Mouse (Mus musculus) urinary bladder, postnatal 0 days (tissue): ENCODE results near the gene Zswim2. TPM values are rescaled to one million over a fixed set of nuclear protein-coding genes. Genes with fewer than 3 reads are reported as not detected.

Source experiments
- polyA plus RNA-seq: library from polyadenylated mRNA; unstranded; fragments of >200 nt; fragmentation: Nextera tagmentation; extraction: Ambion mirVana; gene quantifications from 2 replicates; pipeline ENCODE4 v1.2.1, GENCODE M21; 2015

Gene Zswim2
- not detected in 2 replicates for polyA plus RNA-seq

DNA sequence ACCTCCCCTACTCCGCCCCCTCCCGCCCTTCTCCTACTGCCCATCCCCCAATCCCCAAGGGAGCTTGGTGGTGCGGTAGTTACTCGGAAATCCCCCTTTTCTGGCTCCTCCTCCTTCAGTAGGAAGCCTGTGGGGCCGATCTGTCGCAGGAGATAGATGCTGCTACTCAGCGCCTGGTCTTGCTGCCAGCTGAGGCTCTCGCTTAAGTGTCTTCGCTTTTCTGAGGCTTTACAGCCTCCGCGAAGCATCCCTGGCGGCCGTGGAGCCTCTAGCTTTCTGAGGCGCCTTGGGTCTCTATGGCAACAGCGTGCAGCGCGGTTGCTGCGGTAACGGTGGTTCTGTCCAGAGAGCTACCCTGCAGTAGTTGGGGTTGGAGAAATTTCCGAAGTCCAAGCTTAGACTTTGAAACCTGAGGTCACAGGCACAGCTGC lies at the start of gene Zswim2:
Gene Zswim2, minus strand, starts transcription at position 298 of the 431 bp plus-strand sequence.

DNA sequence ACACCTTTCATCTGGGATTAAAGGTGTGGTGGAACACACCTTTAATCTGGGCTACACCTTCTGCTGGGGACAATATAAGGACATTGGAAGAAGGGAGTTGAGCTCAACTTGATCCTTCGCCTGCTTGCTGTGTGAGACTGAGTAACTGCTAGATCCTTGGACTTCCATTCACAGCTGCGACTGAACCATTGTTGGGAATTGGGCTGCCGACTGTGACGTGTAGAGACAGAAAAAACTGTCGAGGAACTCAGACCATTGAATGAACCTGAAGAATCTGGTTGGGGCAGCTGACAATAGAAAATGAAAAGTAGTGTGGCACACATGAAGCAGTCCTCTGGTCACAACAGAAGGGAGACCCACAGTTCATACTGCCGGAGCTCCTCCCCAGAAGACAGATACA lies 49.2 kb upstream of the Zswim2 start, which contains the start of gene Gm13691:
Gene Gm13691, plus strand, starts transcription at position 301 of the 400 bp plus-strand sequence.

DNA sequence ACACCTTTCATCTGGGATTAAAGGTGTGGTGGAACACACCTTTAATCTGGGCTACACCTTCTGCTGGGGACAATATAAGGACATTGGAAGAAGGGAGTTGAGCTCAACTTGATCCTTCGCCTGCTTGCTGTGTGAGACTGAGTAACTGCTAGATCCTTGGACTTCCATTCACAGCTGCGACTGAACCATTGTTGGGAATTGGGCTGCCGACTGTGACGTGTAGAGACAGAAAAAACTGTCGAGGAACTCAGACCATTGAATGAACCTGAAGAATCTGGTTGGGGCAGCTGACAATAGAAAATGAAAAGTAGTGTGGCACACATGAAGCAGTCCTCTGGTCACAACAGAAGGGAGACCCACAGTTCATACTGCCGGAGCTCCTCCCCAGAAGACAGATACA lies 43.4 kb upstream of the Zswim2 start, which contains the start of gene Gm13697:
Gene Gm13697, plus strand, starts transcription at position 301 of the 400 bp plus-strand sequence.

DNA sequence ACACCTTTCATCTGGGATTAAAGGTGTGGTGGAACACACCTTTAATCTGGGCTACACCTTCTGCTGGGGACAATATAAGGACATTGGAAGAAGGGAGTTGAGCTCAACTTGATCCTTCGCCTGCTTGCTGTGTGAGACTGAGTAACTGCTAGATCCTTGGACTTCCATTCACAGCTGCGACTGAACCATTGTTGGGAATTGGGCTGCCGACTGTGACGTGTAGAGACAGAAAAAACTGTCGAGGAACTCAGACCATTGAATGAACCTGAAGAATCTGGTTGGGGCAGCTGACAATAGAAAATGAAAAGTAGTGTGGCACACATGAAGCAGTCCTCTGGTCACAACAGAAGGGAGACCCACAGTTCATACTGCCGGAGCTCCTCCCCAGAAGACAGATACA lies 37.6 kb upstream of the Zswim2 start, which contains the start of gene Gm13694:
Gene Gm13694, plus strand, starts transcription at position 301 of the 400 bp plus-strand sequence.

DNA sequence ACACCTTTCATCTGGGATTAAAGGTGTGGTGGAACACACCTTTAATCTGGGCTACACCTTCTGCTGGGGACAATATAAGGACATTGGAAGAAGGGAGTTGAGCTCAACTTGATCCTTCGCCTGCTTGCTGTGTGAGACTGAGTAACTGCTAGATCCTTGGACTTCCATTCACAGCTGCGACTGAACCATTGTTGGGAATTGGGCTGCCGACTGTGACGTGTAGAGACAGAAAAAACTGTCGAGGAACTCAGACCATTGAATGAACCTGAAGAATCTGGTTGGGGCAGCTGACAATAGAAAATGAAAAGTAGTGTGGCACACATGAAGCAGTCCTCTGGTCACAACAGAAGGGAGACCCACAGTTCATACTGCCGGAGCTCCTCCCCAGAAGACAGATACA lies 31.8 kb upstream of the Zswim2 start, which contains the start of gene Gm13696:
Gene Gm13696, plus strand, starts transcription at position 301 of the 400 bp plus-strand sequence.

DNA sequence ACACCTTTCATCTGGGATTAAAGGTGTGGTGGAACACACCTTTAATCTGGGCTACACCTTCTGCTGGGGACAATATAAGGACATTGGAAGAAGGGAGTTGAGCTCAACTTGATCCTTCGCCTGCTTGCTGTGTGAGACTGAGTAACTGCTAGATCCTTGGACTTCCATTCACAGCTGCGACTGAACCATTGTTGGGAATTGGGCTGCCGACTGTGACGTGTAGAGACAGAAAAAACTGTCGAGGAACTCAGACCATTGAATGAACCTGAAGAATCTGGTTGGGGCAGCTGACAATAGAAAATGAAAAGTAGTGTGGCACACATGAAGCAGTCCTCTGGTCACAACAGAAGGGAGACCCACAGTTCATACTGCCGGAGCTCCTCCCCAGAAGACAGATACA lies 26.0 kb upstream of the Zswim2 start, which contains the start of gene Gm13695:
Gene Gm13695, plus strand, starts transcription at position 301 of the 400 bp plus-strand sequence.

DNA sequence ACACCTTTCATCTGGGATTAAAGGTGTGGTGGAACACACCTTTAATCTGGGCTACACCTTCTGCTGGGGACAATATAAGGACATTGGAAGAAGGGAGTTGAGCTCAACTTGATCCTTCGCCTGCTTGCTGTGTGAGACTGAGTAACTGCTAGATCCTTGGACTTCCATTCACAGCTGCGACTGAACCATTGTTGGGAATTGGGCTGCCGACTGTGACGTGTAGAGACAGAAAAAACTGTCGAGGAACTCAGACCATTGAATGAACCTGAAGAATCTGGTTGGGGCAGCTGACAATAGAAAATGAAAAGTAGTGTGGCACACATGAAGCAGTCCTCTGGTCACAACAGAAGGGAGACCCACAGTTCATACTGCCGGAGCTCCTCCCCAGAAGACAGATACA lies 20.2 kb upstream of the Zswim2 start, which contains the start of gene Gm13693:
Gene Gm13693, plus strand, starts transcription at position 301 of the 400 bp plus-strand sequence.

DNA sequence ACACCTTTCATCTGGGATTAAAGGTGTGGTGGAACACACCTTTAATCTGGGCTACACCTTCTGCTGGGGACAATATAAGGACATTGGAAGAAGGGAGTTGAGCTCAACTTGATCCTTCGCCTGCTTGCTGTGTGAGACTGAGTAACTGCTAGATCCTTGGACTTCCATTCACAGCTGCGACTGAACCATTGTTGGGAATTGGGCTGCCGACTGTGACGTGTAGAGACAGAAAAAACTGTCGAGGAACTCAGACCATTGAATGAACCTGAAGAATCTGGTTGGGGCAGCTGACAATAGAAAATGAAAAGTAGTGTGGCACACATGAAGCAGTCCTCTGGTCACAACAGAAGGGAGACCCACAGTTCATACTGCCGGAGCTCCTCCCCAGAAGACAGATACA lies 14.4 kb upstream of the Zswim2 start, which contains the start of gene Gm13698:
Gene Gm13698, plus strand, starts transcription at position 301 of the 400 bp plus-strand sequence.

Other genes starting within 250 kb of the Zswim2 start
- 85.5 and 107 TPM in 2 replicates for gene Itgav, start 216.8 kb downstream of the Zswim2 start, polyA plus RNA-seq
- 1.9 and 2.7 TPM in 2 replicates for gene Fam171b, start 128.6 kb downstream of the Zswim2 start, polyA plus RNA-seq
- gene Gm13698, start 14.5 kb upstream of the Zswim2 start, polyA plus RNA-seq: not detected in 2 replicates
- not detected in 2 replicates for gene Gm13693, start 20.3 kb upstream of the Zswim2 start, polyA plus RNA-seq
- gene Gm13695, start 26.1 kb upstream of the Zswim2 start, polyA plus RNA-seq: not detected in 2 replicates
- not detected in 2 replicates for gene Gm13696, start 31.9 kb upstream of the Zswim2 start, polyA plus RNA-seq
- not detected in 2 replicates for gene Gm13694, start 37.7 kb upstream of the Zswim2 start, polyA plus RNA-seq
- gene Gm13697, start 43.5 kb upstream of the Zswim2 start, polyA plus RNA-seq: not detected in 2 replicates
- gene Gm13691, start 49.3 kb upstream of the Zswim2 start, polyA plus RNA-seq: not detected in 2 replicates